Mouse (Mus musculus) frontal cortex, postnatal 14 days (tissue): Measurements from ENCODE around the gene Gm45623.

Experiments
- DNase-seq, 2 experiments: peaks; one replicate each; pipeline ENCODE4 v3.0.0; 2022; ENCODE audit warnings: low spot score in 2 of 2

Gm45623 gene

DNA sequence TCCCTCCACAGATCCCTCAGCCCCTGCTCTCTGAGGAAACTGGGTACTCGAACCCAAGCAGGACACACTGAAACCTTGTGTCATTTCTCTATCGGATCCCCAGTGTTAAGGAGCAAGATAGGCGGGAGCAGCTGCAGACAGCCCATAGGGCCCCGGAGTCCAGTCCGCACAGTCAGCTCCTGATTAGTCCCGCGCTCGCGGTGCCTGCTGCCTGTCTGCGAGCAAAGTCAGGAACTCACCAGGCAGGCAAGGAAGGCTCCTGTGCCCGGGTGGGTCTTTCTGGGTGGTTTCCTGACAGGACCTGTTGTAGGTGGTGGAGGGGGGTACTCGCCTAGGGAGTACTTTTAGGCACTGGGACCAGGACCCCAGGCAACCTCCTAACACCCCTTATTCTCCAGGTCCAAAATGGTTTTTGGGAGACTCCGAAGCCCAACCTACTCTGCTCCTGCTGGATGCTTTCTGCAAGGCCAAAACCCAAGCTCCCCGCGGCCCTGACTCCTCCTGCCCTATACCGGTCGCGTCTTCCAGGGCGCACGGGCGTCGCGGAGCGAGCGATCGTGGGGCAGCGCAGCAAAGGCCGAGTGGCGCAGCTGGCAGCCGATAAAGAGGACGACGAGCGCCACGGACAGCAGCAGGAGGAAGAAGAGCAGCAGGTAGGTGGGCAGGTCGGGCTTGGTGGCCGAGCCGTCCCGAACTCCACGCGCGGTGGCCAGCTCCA is 994 bp downstream of the Gm45623 start:
- no peak for DNase-seq

- no peak for DNase-seq
Observed at GRCm38 (mm10) chr13:56751774-56752173, 1.9 kb downstream of the Gm45623 start.

GRCm38 (mm10) chr13:56749377-56749776 is 4.2 kb downstream of the Gm45623 start:
- DNase-seq, result no peak

DNA sequence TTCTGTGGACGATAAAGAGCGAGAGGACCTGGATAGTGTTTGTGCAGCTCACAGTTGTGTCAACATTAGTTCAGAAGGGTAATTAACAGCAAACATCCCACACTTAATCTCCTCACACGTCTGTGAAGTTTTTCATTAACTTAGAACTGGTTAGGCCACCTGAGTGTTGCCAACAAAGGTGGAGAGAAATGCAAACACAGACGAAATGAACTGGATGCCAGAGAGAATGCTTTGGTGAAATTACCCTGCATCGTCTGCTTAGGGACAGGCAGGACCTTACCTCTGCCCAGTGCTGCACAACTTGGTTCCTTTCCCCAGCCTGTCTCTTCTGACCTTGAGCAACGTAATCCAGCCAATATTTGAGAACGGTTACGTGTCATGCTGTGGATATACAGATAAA is 6.1 kb downstream of the Gm45623 start:
- no peak for DNase-seq

GRCm38 (mm10) chr13:56746739-56747532 is 6.7 kb downstream of the Gm45623 start:
- DNase-seq, result no peak

- no peak for DNase-seq
Observed at GRCm38 (mm10) chr13:56742325-56742901, 11.2 kb downstream of the Gm45623 start.

GRCm38 (mm10) chr13:56741691-56742090 is 11.9 kb downstream of the Gm45623 start:
- DNase-seq, result no peak

DNA sequence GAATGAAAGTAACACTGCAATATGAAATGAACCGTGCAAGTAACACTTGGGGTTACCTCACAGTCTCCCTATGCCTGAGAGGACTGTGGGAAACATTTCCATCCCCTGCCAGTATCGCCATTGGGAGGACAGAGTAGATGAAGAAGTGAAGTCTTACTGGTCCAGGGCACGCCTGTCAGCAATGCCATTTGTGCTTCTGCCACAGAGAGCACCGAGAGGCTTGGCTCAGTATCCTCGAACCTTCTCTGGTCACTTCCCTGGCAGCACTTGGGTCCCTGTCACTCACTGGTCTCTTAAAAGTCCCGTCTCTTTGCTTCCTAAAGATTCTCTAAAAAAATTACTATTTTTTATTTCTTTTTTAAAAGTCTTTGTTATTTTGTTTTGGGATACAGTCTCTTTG is 13.1 kb downstream of the Gm45623 start:
- no peak for DNase-seq

GRCm38 (mm10) chr13:56739556-56739955 is 14.1 kb downstream of the Gm45623 start:
- no peak for DNase-seq

- DNase-seq, result peak in 1 of 2 experiments; percentile 37
Observed at GRCm38 (mm10) chr13:56735212-56735875, 18.3 kb downstream of the Gm45623 start.

GRCm38 (mm10) chr13:56734617-56735016 is 19.0 kb downstream of the Gm45623 start:
- no peak for DNase-seq

- DNase-seq, result no peak
Observed at GRCm38 (mm10) chr13:56729046-56729445, 24.6 kb downstream of the Gm45623 start.

DNA sequence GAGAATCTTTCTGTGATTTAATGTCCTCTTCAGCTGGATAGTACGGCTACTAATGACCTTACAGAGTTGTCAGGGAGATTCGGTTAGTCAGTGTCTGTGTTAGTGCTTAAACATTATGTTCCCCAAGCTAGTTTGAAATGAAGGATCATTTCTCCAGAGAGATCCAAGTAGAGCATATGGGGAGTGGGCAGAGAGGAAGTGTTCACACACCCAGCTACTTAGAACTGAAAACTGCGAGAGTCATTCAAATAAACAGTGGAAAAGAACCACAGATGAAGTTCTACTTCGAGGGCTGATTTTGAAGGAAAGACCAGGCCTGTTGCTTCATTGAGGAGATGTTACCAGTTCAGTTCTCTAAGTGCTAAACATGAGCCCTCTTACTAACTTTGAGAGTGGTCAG is 27.1 kb downstream of the Gm45623 start:
- no peak for DNase-seq

DNA sequence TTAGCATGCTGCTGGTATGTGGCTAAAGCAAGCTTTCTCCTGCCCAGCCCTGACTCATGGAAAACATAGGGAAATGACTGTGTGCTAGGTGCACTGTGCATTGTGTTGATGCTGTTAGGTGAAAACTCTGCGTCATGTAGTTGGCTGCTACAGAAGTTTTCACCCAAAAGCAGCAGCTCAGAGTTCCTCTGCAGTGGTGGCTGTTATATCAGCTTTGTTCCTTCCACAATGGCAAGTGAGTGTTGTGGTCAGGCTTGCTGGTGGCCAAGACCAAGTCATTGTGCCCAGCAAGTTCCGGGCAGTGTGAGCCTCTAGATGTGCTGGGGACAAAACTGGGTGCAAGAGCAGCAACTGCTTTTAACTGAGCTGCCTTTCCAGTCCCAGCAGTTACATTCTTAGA is 41.4 kb downstream of the Gm45623 start:
- no peak for DNase-seq

DNA sequence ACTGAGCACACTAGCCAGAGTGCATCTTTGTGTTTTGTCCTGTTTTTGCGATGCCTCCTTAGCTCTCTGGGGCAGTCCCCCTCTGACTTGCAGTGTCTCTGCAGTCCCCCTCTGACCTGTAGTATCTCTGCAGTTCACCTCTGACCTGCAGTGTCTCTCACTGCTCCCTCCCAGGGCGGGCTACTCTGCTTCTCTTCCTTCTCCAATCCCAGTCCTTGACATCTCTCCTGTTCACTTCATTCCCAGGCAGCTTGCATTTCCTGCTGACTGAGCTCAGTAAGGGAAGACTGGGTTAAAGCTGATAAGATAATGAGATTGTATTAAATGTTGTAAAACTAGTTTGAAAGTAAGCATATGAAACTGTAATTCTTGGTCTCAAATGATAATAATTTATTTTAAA is 43.0 kb downstream of the Gm45623 start:
- no peak for DNase-seq

- DNase-seq, result no peak
Observed at GRCm38 (mm10) chr13:56707606-56708005, 46.0 kb downstream of the Gm45623 start.

DNA sequence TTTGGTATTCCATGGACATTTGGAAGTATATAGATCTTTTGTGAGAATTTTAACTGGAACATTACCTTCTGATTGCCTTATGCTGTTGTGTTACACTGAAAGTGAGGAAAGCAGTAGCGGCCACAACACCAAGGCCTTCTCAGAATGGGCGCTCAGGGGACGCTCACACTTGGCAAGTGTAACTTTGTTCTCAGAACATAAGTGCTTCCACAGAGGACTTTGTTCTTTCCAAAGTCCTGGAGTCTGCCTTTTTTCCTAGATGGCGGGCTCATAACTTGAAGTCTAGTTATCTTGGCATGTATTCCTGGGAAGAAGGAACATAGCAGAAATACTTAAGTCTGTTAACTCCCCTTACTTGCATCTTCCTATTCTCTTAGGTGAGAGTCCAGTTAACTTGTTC is 46.5 kb downstream of the Gm45623 start:
- no peak for DNase-seq

DNA sequence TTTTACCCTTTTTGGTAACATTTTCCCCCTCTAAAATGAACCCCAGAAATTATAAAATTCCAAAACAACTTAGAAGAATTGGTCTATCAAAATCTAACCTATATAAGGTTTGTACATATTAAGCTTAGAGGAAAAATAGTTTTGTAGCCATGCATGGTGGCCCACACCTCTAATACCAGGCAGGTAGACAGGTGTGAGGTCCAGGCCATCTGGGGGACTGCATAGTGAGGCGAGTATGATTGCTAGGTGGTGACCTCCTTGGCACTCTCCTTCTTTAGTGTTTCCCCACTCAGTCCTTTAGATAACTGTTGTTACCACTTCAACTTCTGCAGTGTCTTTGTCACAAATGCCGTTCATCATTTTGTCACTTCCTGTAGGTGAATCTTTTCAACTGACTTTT is 49.0 kb downstream of the Gm45623 start:
- DNase-seq, result no peak

GRCm38 (mm10) chr13:56703871-56704321 is 49.7 kb downstream of the Gm45623 start:
- DNase-seq, result no peak

GRCm38 (mm10) chr13:56703222-56703870 is 50.3 kb downstream of the Gm45623 start:
- peak; percentile 39 to 51 for DNase-seq

GRCm38 (mm10) chr13:56702469-56703221 is 51.0 kb downstream of the Gm45623 start, which contains the start of gene Smad5:
Gene Smad5, plus strand, starts transcription at chr13:56703010.
- DNase-seq, result peak; percentile 56 to 69
